Mouse (Mus musculus): Measurements from ENCODE around the gene C1qa. TPM values are rescaled to one million over a fixed set of nuclear protein-coding genes. Genes with fewer than 3 reads are reported as not detected.

The C1qa gene
- polyA plus RNA-seq, 1 experiment = 5.2 TPM

DNA sequence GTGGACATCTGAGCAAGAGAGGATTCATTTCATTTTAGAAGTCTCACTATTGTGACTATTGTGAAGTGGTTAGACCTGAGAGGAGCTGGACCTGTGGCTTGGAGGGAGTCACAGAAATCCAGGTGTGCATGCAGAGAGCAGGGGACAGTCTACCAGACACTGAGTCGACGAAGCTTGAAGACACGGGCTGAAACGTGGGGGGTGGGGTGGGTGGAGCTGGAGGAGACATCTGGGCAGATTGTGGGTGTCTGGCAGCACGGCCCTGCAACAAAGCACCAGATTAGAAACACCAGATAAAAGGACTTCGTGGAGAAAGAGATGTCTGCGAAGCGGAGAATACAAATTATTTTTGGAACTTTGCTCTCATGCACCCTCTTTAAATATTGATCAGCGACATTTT lies 35.1 kb downstream of the C1qa start:
- TF ChIP-seq CTCF (IDR thresholded peaks at IDR 0.05; ENCODE audit: control insufficient read depth, insufficient read depth, insufficient replicate concordance, low read depth, low read length) (no peak), POLR2A (IDR thresholded peaks at IDR 0.05; ENCODE audit: control insufficient read depth, low read depth, low read length) (no peak)
- peaks cover 20% of the 10 kb centered on the region for H3K4me1 ChIP-seq (ENCODE audit: control insufficient read depth, insufficient read depth, low read length)

DNA sequence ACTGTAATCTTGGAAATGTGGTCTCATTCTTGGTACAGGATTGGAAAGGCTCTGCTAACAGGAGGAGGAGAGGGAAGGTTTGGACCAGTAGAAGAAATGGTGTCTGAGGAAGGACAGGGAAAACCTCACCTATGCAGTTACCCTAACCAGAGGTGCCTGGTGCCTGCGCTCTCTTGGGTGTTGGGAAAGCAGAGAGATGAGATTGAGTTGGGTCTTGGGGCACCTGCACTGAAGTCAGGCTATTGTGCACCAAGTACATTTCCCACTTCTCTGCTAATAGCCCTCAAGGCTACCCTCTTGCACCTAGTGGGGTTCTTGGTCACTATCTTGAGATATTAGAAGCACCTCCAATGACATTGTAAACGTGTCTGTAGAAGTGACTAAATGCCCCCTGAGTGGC lies 36.2 kb downstream of the C1qa start:
- Histone ChIP-seq H3K4me3 (ENCODE audit: control insufficient read depth, low read depth, low read length) (no peak overlapping the region), H3K27ac (ENCODE audit: control insufficient read depth, insufficient read depth, low read depth, low read length) (no peak overlapping the region), H3K36me3 (ENCODE audit: control insufficient read depth, insufficient read depth, low read length) (no peaks in the 10 kb centered on the region), H3K4me1 (ENCODE audit: control insufficient read depth, insufficient read depth, low read length) (peaks cover 14% of the 10 kb centered on the region), H3K27me3 (ENCODE audit: control insufficient read depth, insufficient read depth, low read length) (no peaks in the 10 kb centered on the region)
- TF ChIP-seq CTCF (IDR thresholded peaks at IDR 0.05; ENCODE audit: control insufficient read depth, insufficient read depth, insufficient replicate concordance, low read depth, low read length) (no peak), POLR2A (IDR thresholded peaks at IDR 0.05; ENCODE audit: control insufficient read depth, low read depth, low read length) (no peak)

More for the DNA sequence above, 35.1 kb downstream of the C1qa start:
- Histone ChIP-seq H3K4me3 (ENCODE audit: control insufficient read depth, low read depth, low read length) (no peak overlapping the region), H3K27me3 (ENCODE audit: control insufficient read depth, insufficient read depth, low read length) (no peaks in the 10 kb centered on the region), H3K27ac (ENCODE audit: control insufficient read depth, insufficient read depth, low read depth, low read length) (no peak overlapping the region), H3K36me3 (ENCODE audit: control insufficient read depth, insufficient read depth, low read length) (no peaks in the 10 kb centered on the region)

- Histone ChIP-seq H3K27ac (ENCODE audit: control insufficient read depth, insufficient read depth, low read depth, low read length) (no peak overlapping the region), H3K4me3 (ENCODE audit: control insufficient read depth, low read depth, low read length) (no peak overlapping the region), H3K27me3 (ENCODE audit: control insufficient read depth, insufficient read depth, low read length) (no peaks in the 10 kb centered on the region), H3K4me1 (ENCODE audit: control insufficient read depth, insufficient read depth, low read length) (peaks cover 14% of the 10 kb centered on the region), H3K36me3 (ENCODE audit: control insufficient read depth, insufficient read depth, low read length) (no peaks in the 10 kb centered on the region)
- TF ChIP-seq CTCF (IDR thresholded peaks at IDR 0.05; ENCODE audit: control insufficient read depth, insufficient read depth, insufficient replicate concordance, low read depth, low read length) (no peak), POLR2A (IDR thresholded peaks at IDR 0.05; ENCODE audit: control insufficient read depth, low read depth, low read length) (no peak)
These were observed 36.8 kb downstream of the C1qa start for GRCm38 (mm10) chr4:136861806-136862205.

DNA sequence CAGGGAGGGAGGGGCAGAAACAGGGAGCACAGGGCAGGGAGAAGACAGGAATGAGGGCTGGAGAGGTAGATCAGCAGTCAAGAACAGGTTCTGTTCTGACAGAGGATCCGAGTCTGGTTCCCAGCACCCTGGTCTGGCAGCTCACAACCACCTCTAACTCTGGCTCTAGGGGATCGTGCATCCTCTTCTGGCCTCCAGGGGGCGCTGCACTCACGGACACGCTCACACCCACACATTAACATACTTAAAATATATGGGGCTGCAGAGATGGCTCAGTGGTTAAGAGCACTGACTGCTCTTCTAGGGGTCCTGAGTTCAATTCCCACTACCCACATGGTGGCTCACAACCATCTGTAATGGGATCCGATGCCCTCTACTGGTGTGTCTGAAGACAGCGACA lies 38.6 kb downstream of the C1qa start:
- Histone ChIP-seq H3K27me3 (ENCODE audit: control insufficient read depth, insufficient read depth, low read length) (no peaks in the 10 kb centered on the region), H3K4me1 (ENCODE audit: control insufficient read depth, insufficient read depth, low read length) (peaks cover 16% of the 10 kb centered on the region), H3K27ac (ENCODE audit: control insufficient read depth, insufficient read depth, low read depth, low read length) (no peak overlapping the region), H3K4me3 (ENCODE audit: control insufficient read depth, low read depth, low read length) (no peak overlapping the region), H3K36me3 (ENCODE audit: control insufficient read depth, insufficient read depth, low read length) (no peaks in the 10 kb centered on the region)
- no peak for TF ChIP-seq POLR2A (IDR thresholded peaks at IDR 0.05; ENCODE audit: control insufficient read depth, low read depth, low read length)
- TF ChIP-seq CTCF (IDR thresholded peaks at IDR 0.05; ENCODE audit: control insufficient read depth, insufficient read depth, insufficient replicate concordance, low read depth, low read length) = peak; percentile 80; the same call in 1 of the 2 replicates

DNA sequence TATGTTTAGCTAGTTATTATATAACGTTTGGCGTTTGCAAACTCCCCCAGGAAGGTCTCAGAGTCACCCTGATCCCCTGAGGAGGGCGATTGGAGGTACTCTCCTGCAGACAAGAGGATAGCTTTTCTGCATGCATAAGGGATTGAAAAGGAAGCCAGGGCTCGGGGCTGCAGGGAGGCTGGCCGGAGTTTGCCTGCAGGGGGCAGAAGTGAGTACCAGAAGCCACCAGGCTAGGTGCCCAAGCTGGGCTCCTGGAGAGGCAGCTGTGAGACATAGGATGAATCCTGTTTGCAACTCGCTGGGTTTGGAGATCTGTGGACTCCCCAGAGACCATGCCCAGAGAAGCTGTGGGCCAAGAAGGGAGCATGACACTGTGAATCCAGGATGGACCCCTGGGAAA lies 43.5 kb downstream of the C1qa start:
- H3K4me3 ChIP-seq (ENCODE audit: control insufficient read depth, low read depth, low read length) = no peak overlapping the region
- no peaks in the 10 kb centered on the region for H3K36me3 ChIP-seq (ENCODE audit: control insufficient read depth, insufficient read depth, low read length)
- H3K27me3 ChIP-seq (ENCODE audit: control insufficient read depth, insufficient read depth, low read length) = no peaks in the 10 kb centered on the region
- TF ChIP-seq POLR2A (IDR thresholded peaks at IDR 0.05; ENCODE audit: control insufficient read depth, low read depth, low read length) (no peak), CTCF (IDR thresholded peaks at IDR 0.05; ENCODE audit: control insufficient read depth, insufficient read depth, insufficient replicate concordance, low read depth, low read length) (peak; percentile 59; the same call in 1 of the 2 replicates)
- peaks cover 7% of the 10 kb centered on the region for H3K4me1 ChIP-seq (ENCODE audit: control insufficient read depth, insufficient read depth, low read length)
- H3K27ac ChIP-seq (ENCODE audit: control insufficient read depth, insufficient read depth, low read depth, low read length) = no peak overlapping the region

GRCm38 (mm10) chr4:136852989-136853388 lies 45.6 kb downstream of the C1qa start:
- Histone ChIP-seq H3K27me3 (ENCODE audit: control insufficient read depth, insufficient read depth, low read length) (no peaks in the 10 kb centered on the region), H3K36me3 (ENCODE audit: control insufficient read depth, insufficient read depth, low read length) (no peaks in the 10 kb centered on the region), H3K4me1 (ENCODE audit: control insufficient read depth, insufficient read depth, low read length) (peaks cover 7% of the 10 kb centered on the region), H3K4me3 (ENCODE audit: control insufficient read depth, low read depth, low read length) (no peak overlapping the region), H3K27ac (ENCODE audit: control insufficient read depth, insufficient read depth, low read depth, low read length) (no peak overlapping the region)
- TF ChIP-seq CTCF (IDR thresholded peaks at IDR 0.05; ENCODE audit: control insufficient read depth, insufficient read depth, insufficient replicate concordance, low read depth, low read length) (no peak), POLR2A (IDR thresholded peaks at IDR 0.05; ENCODE audit: control insufficient read depth, low read depth, low read length) (no peak)

- Histone ChIP-seq H3K27me3 (ENCODE audit: control insufficient read depth, insufficient read depth, low read length) (no peaks in the 10 kb centered on the region), H3K4me3 (ENCODE audit: control insufficient read depth, low read depth, low read length) (no peak overlapping the region), H3K27ac (ENCODE audit: control insufficient read depth, insufficient read depth, low read depth, low read length) (no peak overlapping the region), H3K36me3 (ENCODE audit: control insufficient read depth, insufficient read depth, low read length) (no peaks in the 10 kb centered on the region), H3K4me1 (ENCODE audit: control insufficient read depth, insufficient read depth, low read length) (peaks cover 7% of the 10 kb centered on the region)
- TF ChIP-seq CTCF (IDR thresholded peaks at IDR 0.05; ENCODE audit: control insufficient read depth, insufficient read depth, insufficient replicate concordance, low read depth, low read length) (no peak), POLR2A (IDR thresholded peaks at IDR 0.05; ENCODE audit: control insufficient read depth, low read depth, low read length) (no peak)
These were observed 46.5 kb downstream of the C1qa start for GRCm38 (mm10) chr4:136852119-136852518.

GRCm38 (mm10) chr4:136848565-136848964 lies 50.0 kb downstream of the C1qa start:
- H3K27me3 ChIP-seq (ENCODE audit: control insufficient read depth, insufficient read depth, low read length) = no peaks in the 10 kb centered on the region

More at GRCm38 (mm10) chr4:136848565-136848964, 50.0 kb downstream of the C1qa start:
- Histone ChIP-seq H3K27ac (ENCODE audit: control insufficient read depth, insufficient read depth, low read depth, low read length) (no peak overlapping the region), H3K4me1 (ENCODE audit: control insufficient read depth, insufficient read depth, low read length) (no peaks in the 10 kb centered on the region), H3K4me3 (ENCODE audit: control insufficient read depth, low read depth, low read length) (no peak overlapping the region), H3K36me3 (ENCODE audit: control insufficient read depth, insufficient read depth, low read length) (no peaks in the 10 kb centered on the region)
- TF ChIP-seq POLR2A (IDR thresholded peaks at IDR 0.05; ENCODE audit: control insufficient read depth, low read depth, low read length) = no peak

All from testis, adult 2 months (tissue).